Mouse (Mus musculus): Measurements from ENCODE around the gene R3hdml.

- no peak for TF ChIP-seq CTCF (IDR thresholded peaks at IDR 0.05; ENCODE audit: low read depth, low read length)
- TF ChIP-seq GATA2 (IDR thresholded peaks at IDR 0.05; ENCODE audit: borderline replicate concordance, low read depth, low read length), result no peak
- TF ChIP-seq GATA1 (IDR thresholded peaks at IDR 0.05; ENCODE audit: borderline replicate concordance, low read length), result no peak
- TF ChIP-seq POLR2AphosphoS5 (IDR thresholded peaks at IDR 0.05; ENCODE audit: insufficient replicate concordance, low read depth, low read length), result no peak
Observed at GRCm38 (mm10) chr2:163491351-163491750, 767 bp upstream of the R3hdml start.

All from G1E (cell line).